Mouse (Mus musculus) macrophage (primary cell): ENCODE data around the gene Sphk1. TPM values are rescaled to one million over a fixed set of nuclear protein-coding genes. Genes with fewer than 3 reads are reported as not detected.

Experiments
- H3K27ac ChIP-seq: fragments of 350-480 bp; formaldehyde crosslinking; 2 replicates; pipeline ENCODE4 v1.9.0; 2021
- H3K36me3 ChIP-seq: fragments of 350-480 bp; formaldehyde crosslinking; 2 replicates; pipeline ENCODE4 v1.9.0; 2021; ENCODE audit errors: inconsistent target
- H3K4me3 ChIP-seq: fragments of 350-480 bp; formaldehyde crosslinking; 2 replicates; pipeline ENCODE4 v1.9.0; 2021; ENCODE audit errors: inconsistent target
- H3K79me2 ChIP-seq: fragments of 350-480 bp; formaldehyde crosslinking; 2 replicates; pipeline ENCODE4 v1.9.0; 2021; ENCODE audit errors: inconsistent target
- WGBS: methylation state at CpG from one replicate; pipeline ENCODE4 v1.1.7; 2026; ENCODE audit warnings: inconsistent platforms; ENCODE audit not compliant: missing documents; 5-methylcytosine and 5-hydroxymethylcytosine counted together
- polyA plus RNA-seq: library from polyadenylated mRNA; stranded (reverse); fragments of 250-400 nt; gene quantifications from 3 replicates; pipeline ENCODE4 v1.2.4, GENCODE M21; 2018; ENCODE audit warnings: inconsistent platforms

The Sphk1 gene
- polyA plus RNA-seq, 1 experiment from 2014 or later, result 0.22 TPM

GRCm38 (mm10) chr11:116541183-116541582 lies 10.5 kb downstream of the Sphk1 start:
- 96% methylated on average over 10 of the region's 11 CpGs for WGBS
- no peaks in the 10 kb centered on the region for H3K79me2 ChIP-seq
- H3K27ac ChIP-seq, result no peak overlapping the region
- peaks cover 16% of the 10 kb centered on the region; the same call in 1 of the 2 replicates for H3K36me3 ChIP-seq
- no peak overlapping the region for H3K4me3 ChIP-seq

GRCm38 (mm10) chr11:116543110-116543509 lies 12.4 kb downstream of the Sphk1 start:
- H3K4me3 ChIP-seq, result no peak overlapping the region
- H3K79me2 ChIP-seq, result no peaks in the 10 kb centered on the region
- H3K27ac ChIP-seq, result no peak overlapping the region
- peaks cover 16% of the 10 kb centered on the region; the same call in 1 of the 2 replicates for H3K36me3 ChIP-seq
- WGBS, result 84% methylated on average over 4 of the region's 4 CpGs

DNA sequence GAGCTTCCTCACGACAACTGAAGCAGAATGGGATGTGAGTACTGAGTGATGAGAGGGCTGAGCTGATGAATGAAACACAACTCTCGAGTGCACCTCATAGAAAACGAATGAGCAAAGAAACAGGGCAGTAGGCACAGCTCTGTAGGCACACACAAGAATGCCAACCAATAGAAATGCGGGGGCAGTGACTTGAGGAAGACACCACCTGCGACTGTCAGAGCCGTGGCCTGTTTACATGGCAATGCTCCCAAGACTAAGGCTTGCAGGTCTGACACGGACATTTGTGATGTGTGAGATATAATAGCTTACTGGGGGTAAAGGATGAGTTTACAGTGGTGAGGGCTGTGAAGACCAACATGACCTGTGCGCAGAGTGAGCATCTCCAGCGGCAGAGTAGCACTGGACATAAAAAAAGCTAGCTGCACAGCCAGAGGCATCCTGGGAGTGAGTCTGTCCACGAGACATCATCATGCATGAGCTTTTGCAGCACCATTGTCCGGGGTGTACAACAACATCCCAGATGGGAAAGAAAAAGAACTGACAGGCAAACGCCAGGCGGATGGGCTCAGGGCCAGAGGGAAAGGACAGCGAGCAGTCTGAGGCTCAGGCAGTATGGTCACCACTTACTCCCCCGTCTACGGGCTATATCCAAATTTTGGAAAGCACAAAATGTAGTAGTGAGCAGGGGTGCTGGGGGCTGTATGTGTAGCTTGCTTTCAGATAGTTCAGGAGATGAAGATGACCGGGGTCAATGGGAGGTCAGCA lies 16.8 kb downstream of the Sphk1 start:
- Histone ChIP-seq H3K27ac (no peak overlapping the region), H3K4me3 (no peak overlapping the region), H3K79me2 (no peaks in the 10 kb centered on the region), H3K36me3 (peaks cover 16% of the 10 kb centered on the region; the same call in 1 of the 2 replicates)
- 93% methylated on average over 17 of the region's 17 CpGs for WGBS

DNA sequence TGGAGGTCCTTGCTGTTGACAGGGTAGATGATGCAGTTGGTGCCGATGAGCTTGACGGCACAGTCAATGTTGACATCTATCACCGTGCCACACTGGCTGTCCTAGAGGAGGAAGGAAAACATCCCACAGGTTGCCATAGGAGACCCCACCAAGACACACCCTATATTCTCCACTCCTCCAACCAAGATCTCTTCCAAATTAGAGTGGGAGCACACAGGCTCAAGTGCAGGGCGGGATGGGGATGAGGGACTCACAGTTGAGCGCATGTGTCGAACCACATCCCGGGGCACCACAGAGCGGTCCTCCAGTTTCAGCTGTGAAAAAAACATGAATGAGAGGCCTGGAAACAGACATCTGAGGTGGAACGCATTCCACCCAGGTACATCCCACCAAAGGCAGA lies 18.1 kb downstream of the Sphk1 start:
- Histone ChIP-seq H3K4me3 (no peak overlapping the region), H3K36me3 (peaks cover 13% of the 10 kb centered on the region; the same call in 1 of the 2 replicates), H3K79me2 (no peaks in the 10 kb centered on the region), H3K27ac (no peak overlapping the region)
- WGBS, result 95% methylated on average over 9 of the region's 9 CpGs

- Histone ChIP-seq H3K27ac (no peak overlapping the region), H3K4me3 (no peak overlapping the region), H3K79me2 (no peaks in the 10 kb centered on the region), H3K36me3 (peaks cover 7% of the 10 kb centered on the region; the same call in 1 of the 2 replicates)
- WGBS, result 67% methylated on average over 11 of the region's 11 CpGs
Observed at GRCm38 (mm10) chr11:116549273-116550038, 18.7 kb downstream of the Sphk1 start.

DNA sequence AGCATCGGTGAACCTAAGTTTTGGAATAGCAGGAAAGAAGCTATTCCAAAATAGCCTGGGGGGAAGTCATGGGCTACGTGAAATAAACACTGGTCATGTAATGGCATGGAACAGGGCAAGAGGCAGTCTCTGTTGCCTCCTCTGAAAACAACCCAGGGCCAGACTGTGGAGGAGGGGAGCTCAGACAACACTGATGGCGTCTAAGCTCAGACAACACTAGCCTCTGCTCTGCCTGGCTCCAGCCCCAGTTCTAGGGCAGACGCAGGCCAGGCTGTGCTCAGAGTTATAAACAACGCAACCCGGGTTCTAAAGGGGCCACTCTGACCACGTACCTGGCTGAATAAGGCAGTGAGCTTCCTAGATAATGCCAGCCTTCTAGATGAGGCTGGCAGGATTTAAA lies 20.0 kb downstream of the Sphk1 start:
- 94% methylated on average over 7 of the region's 7 CpGs for WGBS

GRCm38 (mm10) chr11:116552194-116552593 lies 21.5 kb downstream of the Sphk1 start:
- H3K4me3 ChIP-seq, result no peak overlapping the region
- no peaks in the 10 kb centered on the region for H3K79me2 ChIP-seq
- WGBS, result 100% methylated on average over 1 of the region's 1 CpGs
- no peaks in the 10 kb centered on the region for H3K36me3 ChIP-seq
- no peak overlapping the region for H3K27ac ChIP-seq

More for the DNA sequence above, 20.0 kb downstream of the Sphk1 start:
- no peak overlapping the region for H3K27ac ChIP-seq
- no peaks in the 10 kb centered on the region for H3K79me2 ChIP-seq
- H3K36me3 ChIP-seq, result no peaks in the 10 kb centered on the region
- no peak overlapping the region for H3K4me3 ChIP-seq

DNA sequence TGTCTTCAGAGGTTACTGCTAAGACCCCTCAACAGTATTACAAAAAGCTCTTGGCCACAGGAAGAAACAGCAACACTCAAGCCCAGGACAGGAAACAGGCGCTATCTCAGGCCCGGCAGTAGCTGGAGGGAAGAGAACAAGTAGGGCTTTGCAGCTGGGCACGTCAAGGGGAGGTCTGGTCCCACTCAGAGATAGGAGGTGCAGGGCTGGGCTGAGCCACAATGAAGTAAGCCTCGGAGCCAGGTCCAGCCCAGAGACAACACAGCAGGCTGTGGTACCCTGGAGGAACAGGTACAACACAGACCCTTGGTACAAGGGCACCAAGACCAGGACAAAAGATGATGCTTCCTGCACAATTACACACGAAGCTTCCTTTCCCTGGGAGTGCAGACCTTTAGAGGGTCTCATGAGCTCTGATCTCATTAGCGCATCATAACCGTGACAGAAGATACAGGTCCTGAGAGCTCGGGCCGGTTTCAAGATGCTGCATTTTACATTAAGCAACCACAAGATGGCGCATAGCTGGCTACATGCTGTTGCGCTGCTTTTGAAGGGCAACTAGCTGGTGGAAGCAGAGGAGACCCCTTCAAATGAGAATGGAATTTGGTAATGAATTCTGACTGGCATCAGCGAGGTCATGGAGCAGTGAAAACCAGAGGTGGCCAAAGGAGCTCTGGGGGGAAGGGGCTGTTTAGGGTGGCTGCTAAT lies 23.6 kb downstream of the Sphk1 start:
- Histone ChIP-seq H3K27ac (no peak overlapping the region), H3K79me2 (no peaks in the 10 kb centered on the region), H3K36me3 (no peaks in the 10 kb centered on the region), H3K4me3 (no peak overlapping the region)
- 27% methylated on average over 11 of the region's 12 CpGs for WGBS

DNA sequence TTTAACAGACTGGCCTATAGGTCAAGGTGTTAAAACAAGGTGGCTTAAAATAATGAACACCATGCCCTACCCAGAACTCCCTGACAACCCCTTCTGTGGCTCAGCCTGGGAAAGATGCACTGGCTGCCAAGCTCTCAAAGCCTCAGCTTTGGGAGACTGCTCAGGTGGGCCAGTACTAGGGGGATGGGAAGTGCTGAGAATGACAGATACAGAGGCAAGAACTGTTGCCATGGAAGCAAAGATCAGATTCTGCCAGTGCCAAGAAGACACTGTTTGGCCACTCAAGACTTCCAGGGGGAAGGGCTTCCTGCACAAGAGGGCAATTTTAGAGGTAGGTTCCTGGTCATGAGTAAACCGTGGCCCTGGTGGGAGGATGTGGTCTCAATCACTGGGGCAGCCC lies 24.8 kb downstream of the Sphk1 start:
- H3K36me3 ChIP-seq, result no peaks in the 10 kb centered on the region
- H3K27ac ChIP-seq, result no peak overlapping the region
- no peaks in the 10 kb centered on the region for H3K79me2 ChIP-seq
- no peak overlapping the region for H3K4me3 ChIP-seq
- WGBS, result 43% methylated on average over 1 of the region's 1 CpGs

- no peaks in the 10 kb centered on the region for H3K36me3 ChIP-seq
- 89% methylated on average over 6 of the region's 6 CpGs for WGBS
- no peaks in the 10 kb centered on the region for H3K79me2 ChIP-seq
- no peak overlapping the region for H3K27ac ChIP-seq
- H3K4me3 ChIP-seq, result no peak overlapping the region
Observed at GRCm38 (mm10) chr11:116556308-116556707, 25.6 kb downstream of the Sphk1 start.

GRCm38 (mm10) chr11:116565283-116566041 lies 34.7 kb downstream of the Sphk1 start:
- no peak overlapping the region for H3K4me3 ChIP-seq
- WGBS, result 80% methylated on average over 7 of the region's 7 CpGs

GRCm38 (mm10) chr11:116567531-116567930 lies 36.8 kb downstream of the Sphk1 start:
- 93% methylated on average over 8 of the region's 8 CpGs for WGBS
- Histone ChIP-seq H3K79me2 (no peaks in the 10 kb centered on the region), H3K27ac (no peak overlapping the region), H3K36me3 (no peaks in the 10 kb centered on the region), H3K4me3 (no peak overlapping the region)

More at GRCm38 (mm10) chr11:116565283-116566041, 34.7 kb downstream of the Sphk1 start:
- Histone ChIP-seq H3K36me3 (no peaks in the 10 kb centered on the region), H3K79me2 (no peaks in the 10 kb centered on the region), H3K27ac (no peak overlapping the region)

DNA sequence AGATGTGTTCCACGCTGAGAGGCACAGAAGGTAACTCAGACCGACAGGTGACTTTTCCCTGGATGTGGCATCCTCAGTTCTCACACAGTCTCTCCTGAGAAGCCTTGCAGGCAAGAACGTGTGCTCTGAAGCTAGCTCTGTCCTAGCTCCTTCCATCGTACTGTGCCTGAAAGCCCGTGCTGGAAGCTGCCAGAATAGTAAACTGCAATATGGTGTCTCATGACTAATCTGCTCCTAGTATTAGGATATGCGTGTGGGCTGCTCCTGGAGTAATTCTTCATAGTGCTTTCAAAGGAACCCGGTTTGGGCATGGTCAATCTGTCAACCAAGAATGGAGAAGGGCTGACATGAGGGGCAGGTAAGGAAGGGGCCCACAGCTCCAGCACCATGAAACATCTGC lies 40.1 kb downstream of the Sphk1 start:
- Histone ChIP-seq H3K79me2 (peaks cover 9% of the 10 kb centered on the region; the same call in 1 of the 2 replicates), H3K36me3 (no peaks in the 10 kb centered on the region), H3K27ac (no peak overlapping the region), H3K4me3 (no peak overlapping the region)
- WGBS, result 91% methylated on average over 7 of the region's 7 CpGs
